Mouse (Mus musculus) CD4-positive, CD25-positive, alpha-beta regulatory T cell, adult 4 months (primary cell): Measurements from ENCODE around the gene Slc29a3. TPM values are rescaled to one million over a fixed set of nuclear protein-coding genes. Genes with fewer than 3 reads are reported as not detected.

Experiments
- ATAC-seq: one replicate; pipeline ENCODE4 v1.8.0; 2017
- polyA plus RNA-seq, 2 experiments: library from polyadenylated mRNA; unstranded; fragments of 100-300 nt; shearing (Covaris generic); gene quantifications; one replicate each; pipeline ENCODE4 v1.2.1; 2017

Slc29a3 gene
- 10 to 100 TPM; 16.5 to 37.5 TPM for polyA plus RNA-seq

- ATAC-seq, result peak; percentile 97
Measured at GRCm38 (mm10) chr10:60752040-60753020, at the start of gene Slc29a3. Gene Slc29a3, minus strand, starts transcription at chr10:60752794.

- no peak for ATAC-seq
Measured at GRCm38 (mm10) chr10:60801898-60802412, 49.4 kb upstream of the Slc29a3 start.

- ATAC-seq, result no peak
Measured at GRCm38 (mm10) chr10:60801168-60801897, 48.7 kb upstream of the Slc29a3 start.

GRCm38 (mm10) chr10:60800295-60801167 lies 47.9 kb upstream of the Slc29a3 start:
- ATAC-seq, result no peak

GRCm38 (mm10) chr10:60797682-60798422 lies 45.3 kb upstream of the Slc29a3 start:
- ATAC-seq, result no peak

- ATAC-seq, result no peak
Measured at GRCm38 (mm10) chr10:60796474-60796873, 43.9 kb upstream of the Slc29a3 start.

GRCm38 (mm10) chr10:60796028-60796427 lies 43.4 kb upstream of the Slc29a3 start:
- no peak for ATAC-seq

GRCm38 (mm10) chr10:60794792-60795191 lies 42.2 kb upstream of the Slc29a3 start:
- ATAC-seq, result no peak

GRCm38 (mm10) chr10:60794374-60794773 lies 41.8 kb upstream of the Slc29a3 start:
- no peak for ATAC-seq

- no peak for ATAC-seq
Measured at GRCm38 (mm10) chr10:60792841-60793240, 40.2 kb upstream of the Slc29a3 start.

- no peak for ATAC-seq
Measured at GRCm38 (mm10) chr10:60792365-60792764, 39.8 kb upstream of the Slc29a3 start.

- no peak for ATAC-seq
Measured at GRCm38 (mm10) chr10:60790912-60791311, 38.3 kb upstream of the Slc29a3 start.

- no peak for ATAC-seq
Measured at GRCm38 (mm10) chr10:60787303-60788074, 34.9 kb upstream of the Slc29a3 start.

- ATAC-seq, result no peak
Measured at GRCm38 (mm10) chr10:60783608-60784007, 31.0 kb upstream of the Slc29a3 start.

- ATAC-seq, result peak; percentile 69
Measured at GRCm38 (mm10) chr10:60779628-60780027, 27.0 kb upstream of the Slc29a3 start.

GRCm38 (mm10) chr10:60778542-60778941 lies 25.9 kb upstream of the Slc29a3 start:
- no peak for ATAC-seq

GRCm38 (mm10) chr10:60775473-60775872 lies 22.9 kb upstream of the Slc29a3 start:
- ATAC-seq, result no peak

GRCm38 (mm10) chr10:60774616-60775015 lies 22.0 kb upstream of the Slc29a3 start:
- no peak for ATAC-seq

GRCm38 (mm10) chr10:60770855-60771254 lies 18.3 kb upstream of the Slc29a3 start:
- no peak for ATAC-seq

GRCm38 (mm10) chr10:60768614-60769013 lies 16.0 kb upstream of the Slc29a3 start:
- ATAC-seq, result no peak

- no peak for ATAC-seq
Measured at GRCm38 (mm10) chr10:60767400-60767799, 14.8 kb upstream of the Slc29a3 start.
